Mouse (Mus musculus): ENCODE measurements around the gene Grik2. TPM values are rescaled to one million over a fixed set of nuclear protein-coding genes. Genes with fewer than 3 reads are reported as not detected.
A peak's percentile ranks its signal among the peaks of the same experiment; 100 is the strongest.

Grik2 gene
- polyA plus RNA-seq, 1 experiment from 2014 or later: 17.0 TPM

GRCm38 (mm10) chr10:49782061-49782460 is 6.5 kb downstream of the Grik2 start:
- Histone ChIP-seq H3K27ac (no peak overlapping the region), H3K9me3 (no peaks in the 10 kb centered on the region), H3K4me2 (replicated peaks) (peak overlapping the region; percentile 77), H3K27me3 (replicated peaks) (no peaks in the 10 kb centered on the region), H3K9ac (peak overlapping the region; percentile 67; the same call in 1 of the 2 replicates), H3K4me3 (peak overlapping the region; percentile 49), H3K4me1 (peaks cover 15% of the 10 kb centered on the region), H3K36me3 (no peaks in the 10 kb centered on the region)
- 5% methylated on average over 7 of the region's 7 CpGs for WGBS
- peak; percentile 61 for ATAC-seq (ENCODE audit: low FRiP score, low read depth)

DNA sequence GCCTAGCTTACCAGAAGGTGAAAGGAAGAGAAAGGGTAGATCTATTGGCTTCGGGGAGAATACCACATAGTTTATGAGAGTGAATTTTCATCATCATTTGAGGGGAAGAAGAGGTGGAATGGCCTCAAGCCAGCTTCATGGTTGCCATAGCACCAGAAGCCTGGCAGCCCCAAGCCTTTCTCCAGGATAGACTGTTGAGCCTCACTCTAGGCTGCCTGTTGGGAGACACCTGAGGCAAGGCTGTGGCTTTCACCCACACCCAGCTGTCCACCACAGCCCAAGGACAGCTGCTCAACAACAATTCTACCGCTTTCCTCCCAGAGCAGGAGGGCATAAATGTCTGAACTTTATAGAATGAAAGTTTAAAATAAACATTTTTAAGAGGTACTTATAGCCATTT is 8.1 kb downstream of the Grik2 start:
- no peak overlapping the region for H3K4me3 ChIP-seq
- H3K36me3 ChIP-seq: no peaks in the 10 kb centered on the region
- no peaks in the 10 kb centered on the region for H3K27me3 ChIP-seq (replicated peaks)
- no peak overlapping the region for H3K27ac ChIP-seq
- H3K9ac ChIP-seq: no peak overlapping the region
- WGBS: 65% methylated on average over 2 of the region's 2 CpGs
- H3K4me2 ChIP-seq (replicated peaks): peak overlapping the region; percentile 77
- H3K4me1 ChIP-seq: peaks cover 15% of the 10 kb centered on the region
- H3K9me3 ChIP-seq: no peaks in the 10 kb centered on the region
- no peak for ATAC-seq (ENCODE audit: low FRiP score, low read depth)

- no peak for ATAC-seq (ENCODE audit: low FRiP score, low read depth)
- Histone ChIP-seq H3K4me2 (replicated peaks) (no peak overlapping the region), H3K36me3 (no peaks in the 10 kb centered on the region; the same call in 1 of the 2 replicates), H3K4me1 (no peaks in the 10 kb centered on the region), H3K4me3 (no peak overlapping the region), H3K27me3 (replicated peaks) (no peaks in the 10 kb centered on the region), H3K9ac (no peak overlapping the region), H3K9me3 (no peaks in the 10 kb centered on the region), H3K27ac (no peak overlapping the region)
Measured at GRCm38 (mm10) chr10:49768897-49769296, 19.7 kb downstream of the Grik2 start.

DNA sequence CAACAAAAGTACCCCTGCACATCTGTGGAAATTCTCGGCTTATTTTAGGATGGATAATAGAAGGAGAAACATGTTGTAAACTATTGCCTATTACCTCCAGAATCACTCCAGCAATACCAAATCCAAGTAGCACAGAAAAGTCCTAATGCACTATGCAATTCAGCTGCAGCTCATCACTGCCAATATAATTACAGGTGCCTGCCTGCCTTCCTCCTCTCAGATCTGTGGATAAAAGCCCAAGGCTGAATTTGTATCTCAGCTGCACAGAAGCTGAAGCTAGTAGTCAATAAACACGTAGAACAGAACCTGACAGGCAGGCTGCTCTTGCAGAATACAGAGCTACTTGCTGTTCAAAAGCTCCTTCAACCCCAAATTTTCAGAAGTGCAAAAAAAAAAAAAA is 21.0 kb downstream of the Grik2 start:
- no peak for ATAC-seq (ENCODE audit: low FRiP score, low read depth)
- no peak overlapping the region for H3K27ac ChIP-seq
- H3K36me3 ChIP-seq: no peaks in the 10 kb centered on the region; the same call in 1 of the 2 replicates
- H3K9ac ChIP-seq: no peak overlapping the region
- no peaks in the 10 kb centered on the region for H3K9me3 ChIP-seq
- H3K4me2 ChIP-seq (replicated peaks): no peak overlapping the region
- no peak overlapping the region for H3K4me3 ChIP-seq
- no peaks in the 10 kb centered on the region for H3K4me1 ChIP-seq
- WGBS: 67% methylated on average over 2 of the region's 2 CpGs
- no peaks in the 10 kb centered on the region for H3K27me3 ChIP-seq (replicated peaks)

DNA sequence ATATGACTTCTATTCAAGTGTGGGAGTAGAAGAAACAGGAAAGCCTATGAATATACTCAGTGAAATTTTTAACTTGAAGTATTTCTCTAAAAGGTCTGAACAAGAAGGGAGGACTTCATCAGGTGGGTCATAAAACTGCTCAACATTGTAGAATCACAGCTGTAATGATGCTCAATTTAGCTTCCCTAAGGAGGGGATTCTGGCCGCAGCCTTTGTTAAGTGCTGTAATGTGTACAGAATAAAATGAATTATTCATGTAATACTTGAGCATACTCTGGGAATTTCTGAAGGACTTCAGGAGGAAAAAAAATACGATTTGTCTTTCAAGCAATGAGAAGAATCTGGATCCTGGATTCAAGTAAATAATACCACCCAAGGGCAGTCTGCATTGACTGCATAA is 26.0 kb downstream of the Grik2 start:
- Histone ChIP-seq H3K9ac (no peak overlapping the region), H3K4me3 (no peak overlapping the region), H3K4me1 (no peaks in the 10 kb centered on the region), H3K27ac (no peak overlapping the region), H3K9me3 (no peaks in the 10 kb centered on the region), H3K36me3 (no peaks in the 10 kb centered on the region; the same call in 1 of the 2 replicates), H3K27me3 (replicated peaks) (no peaks in the 10 kb centered on the region), H3K4me2 (replicated peaks) (no peak overlapping the region)
- ATAC-seq (ENCODE audit: low FRiP score, low read depth): no peak
- WGBS: 51% methylated on average over 2 of the region's 2 CpGs

DNA sequence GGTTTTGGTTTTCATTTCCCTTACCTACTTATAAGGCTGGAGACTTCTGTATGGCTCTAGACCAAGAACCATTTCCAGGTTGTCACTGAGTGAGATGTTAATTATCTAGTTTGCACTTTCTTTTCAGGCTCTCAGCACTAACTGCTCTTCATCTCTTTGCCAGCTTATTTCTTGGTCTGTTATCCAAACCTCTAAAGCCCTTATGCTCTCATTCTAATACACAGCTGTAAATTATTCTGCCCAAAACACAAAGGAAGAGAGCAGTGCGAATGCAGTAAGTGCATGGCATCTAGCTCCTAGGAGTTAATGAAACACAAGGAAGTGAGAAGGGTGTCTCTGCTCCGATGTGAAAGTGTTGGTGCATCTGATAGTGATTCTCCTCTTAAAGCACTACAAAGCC is 36.8 kb downstream of the Grik2 start:
- H3K4me2 ChIP-seq (replicated peaks): no peak overlapping the region
- H3K9me3 ChIP-seq: no peaks in the 10 kb centered on the region
- no peaks in the 10 kb centered on the region for H3K4me1 ChIP-seq
- no peak overlapping the region for H3K27ac ChIP-seq
- H3K36me3 ChIP-seq: no peaks in the 10 kb centered on the region
- no peak overlapping the region for H3K9ac ChIP-seq
- WGBS: 72% methylated on average over 2 of the region's 2 CpGs
- ATAC-seq (ENCODE audit: low FRiP score, low read depth): no peak
- H3K27me3 ChIP-seq (replicated peaks): no peaks in the 10 kb centered on the region
- no peak overlapping the region for H3K4me3 ChIP-seq

DNA sequence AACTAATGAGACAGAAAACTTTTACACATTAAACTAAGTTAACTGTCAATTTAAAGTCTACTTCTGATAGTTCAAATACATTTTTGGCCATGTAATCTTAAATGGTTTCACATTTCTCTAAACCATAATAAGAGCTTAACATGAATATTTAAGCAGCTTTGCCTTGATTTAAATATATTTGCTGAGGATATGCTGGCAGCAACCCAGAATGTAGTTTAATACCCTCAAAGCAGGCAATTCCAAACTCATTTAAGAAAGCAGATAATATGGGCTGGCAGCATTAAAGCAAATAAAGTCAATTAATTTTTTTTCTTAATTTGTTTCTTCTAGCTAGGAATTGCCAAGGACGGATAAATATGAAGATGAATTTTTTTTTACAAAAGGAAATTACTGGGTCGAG is 56.7 kb downstream of the Grik2 start:
- Histone ChIP-seq H3K9me3 (no peaks in the 10 kb centered on the region), H3K27ac (no peak overlapping the region), H3K36me3 (no peaks in the 10 kb centered on the region), H3K4me2 (replicated peaks) (no peak overlapping the region), H3K9ac (no peak overlapping the region), H3K27me3 (replicated peaks) (no peaks in the 10 kb centered on the region), H3K4me1 (no peaks in the 10 kb centered on the region), H3K4me3 (no peak overlapping the region)
- no peak for ATAC-seq (ENCODE audit: low FRiP score, low read depth)
- WGBS: 78% methylated on average over 2 of the region's 2 CpGs

DNA sequence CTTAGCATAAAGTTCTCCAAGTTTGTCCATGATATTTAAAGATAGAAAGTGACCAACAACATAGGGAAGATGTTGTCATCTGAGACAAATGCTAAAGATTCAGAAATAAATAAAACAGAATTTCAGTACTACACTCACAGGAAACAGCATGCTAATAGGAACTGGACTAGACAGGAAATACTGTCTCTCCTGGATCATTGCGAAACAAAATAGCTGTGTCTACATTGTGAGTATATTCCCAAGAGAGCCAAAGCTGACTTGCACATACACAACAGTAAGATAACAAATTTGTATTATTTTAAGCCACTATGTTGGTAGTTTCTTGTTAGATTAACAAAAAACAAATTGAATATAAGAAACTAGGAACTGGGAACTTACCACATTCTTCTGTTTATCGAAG is 64.9 kb downstream of the Grik2 start:
- H3K4me2 ChIP-seq (replicated peaks): no peak overlapping the region
- H3K36me3 ChIP-seq: no peaks in the 10 kb centered on the region
- H3K27ac ChIP-seq: no peak overlapping the region
- WGBS: 91% methylated on average over 2 of the region's 2 CpGs
- H3K27me3 ChIP-seq (replicated peaks): no peaks in the 10 kb centered on the region
- no peak for ATAC-seq (ENCODE audit: low FRiP score, low read depth)
- H3K9me3 ChIP-seq: no peaks in the 10 kb centered on the region
- H3K9ac ChIP-seq: no peak overlapping the region
- no peak overlapping the region for H3K4me3 ChIP-seq
- no peaks in the 10 kb centered on the region for H3K4me1 ChIP-seq

DNA sequence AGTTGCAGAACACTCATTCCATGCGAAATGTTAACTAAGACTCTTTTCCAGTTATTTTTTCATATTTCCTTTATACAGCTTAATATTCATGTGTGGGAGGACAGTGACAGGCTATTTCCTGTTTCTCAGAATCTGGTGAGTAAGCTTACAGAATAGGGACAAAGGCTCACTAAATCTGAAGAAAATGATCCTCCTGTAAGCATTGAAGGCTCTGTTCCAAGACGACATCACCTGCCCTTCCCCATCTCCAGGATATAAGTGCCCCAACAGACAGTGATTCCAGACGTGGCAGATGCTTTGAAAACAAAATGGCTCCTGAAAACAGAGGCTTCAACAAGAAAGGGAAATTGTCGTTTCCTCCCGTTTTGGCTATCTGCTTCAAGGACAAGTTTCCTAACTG is 71.7 kb downstream of the Grik2 start:
- 74% methylated on average over 5 of the region's 5 CpGs for WGBS
- no peaks in the 10 kb centered on the region for H3K9me3 ChIP-seq
- no peak for ATAC-seq (ENCODE audit: low FRiP score, low read depth)

GRCm38 (mm10) chr10:49709748-49710147 is 78.8 kb downstream of the Grik2 start:
- H3K9me3 ChIP-seq: no peaks in the 10 kb centered on the region
- WGBS: 92% methylated on average over 3 of the region's 3 CpGs
- ATAC-seq (ENCODE audit: low FRiP score, low read depth): no peak
- no peaks in the 10 kb centered on the region for H3K4me1 ChIP-seq
- no peaks in the 10 kb centered on the region for H3K36me3 ChIP-seq
- no peak overlapping the region for H3K4me3 ChIP-seq
- no peaks in the 10 kb centered on the region for H3K27me3 ChIP-seq (replicated peaks)
- no peak overlapping the region for H3K4me2 ChIP-seq (replicated peaks)
- H3K9ac ChIP-seq: no peak overlapping the region
- no peak overlapping the region for H3K27ac ChIP-seq

More for the DNA sequence above, 71.7 kb downstream of the Grik2 start:
- no peaks in the 10 kb centered on the region for H3K4me1 ChIP-seq
- H3K27ac ChIP-seq: no peak overlapping the region
- H3K36me3 ChIP-seq: no peaks in the 10 kb centered on the region
- H3K4me2 ChIP-seq (replicated peaks): no peak overlapping the region
- no peak overlapping the region for H3K4me3 ChIP-seq
- H3K27me3 ChIP-seq (replicated peaks): no peaks in the 10 kb centered on the region
- H3K9ac ChIP-seq: no peak overlapping the region

DNA sequence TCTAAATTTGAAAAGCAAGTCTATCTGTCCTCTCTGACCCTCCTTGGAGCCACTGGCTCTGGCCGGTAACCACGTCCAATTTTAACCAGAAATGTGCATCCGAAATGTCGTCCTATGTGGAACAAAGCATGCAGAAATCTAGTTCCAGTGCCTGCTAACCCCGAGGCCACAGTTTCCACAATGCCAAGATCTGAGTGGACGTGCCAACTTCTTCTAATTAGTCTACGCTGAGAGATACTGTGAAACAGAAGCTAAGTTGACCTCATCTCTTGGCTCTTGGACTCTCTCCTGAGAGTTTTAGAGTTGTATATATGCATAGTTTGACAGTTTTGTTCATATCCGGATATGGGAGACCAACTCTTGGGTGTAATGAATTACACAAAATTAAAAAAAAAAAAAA is 84.1 kb downstream of the Grik2 start:
- no peak overlapping the region for H3K27ac ChIP-seq
- H3K4me1 ChIP-seq: no peaks in the 10 kb centered on the region
- no peak overlapping the region for H3K4me2 ChIP-seq (replicated peaks)
- H3K9ac ChIP-seq: no peak overlapping the region
- no peak overlapping the region for H3K4me3 ChIP-seq
- 94% methylated on average over 8 of the region's 8 CpGs for WGBS
- no peaks in the 10 kb centered on the region for H3K36me3 ChIP-seq
- no peak for ATAC-seq (ENCODE audit: low FRiP score, low read depth)
- no peaks in the 10 kb centered on the region for H3K27me3 ChIP-seq (replicated peaks)
- no peaks in the 10 kb centered on the region for H3K9me3 ChIP-seq

GRCm38 (mm10) chr10:49652320-49652719 is 136.2 kb downstream of the Grik2 start:
- no peak overlapping the region for H3K4me3 ChIP-seq
- H3K27me3 ChIP-seq (replicated peaks): no peaks in the 10 kb centered on the region
- H3K36me3 ChIP-seq: no peaks in the 10 kb centered on the region
- H3K9me3 ChIP-seq: no peaks in the 10 kb centered on the region
- no peak for ATAC-seq (ENCODE audit: low FRiP score, low read depth)
- no peak overlapping the region for H3K4me2 ChIP-seq (replicated peaks)
- 56% methylated on average over 1 of the region's 1 CpGs for WGBS
- no peaks in the 10 kb centered on the region for H3K4me1 ChIP-seq
- no peak overlapping the region for H3K9ac ChIP-seq
- no peak overlapping the region for H3K27ac ChIP-seq

DNA sequence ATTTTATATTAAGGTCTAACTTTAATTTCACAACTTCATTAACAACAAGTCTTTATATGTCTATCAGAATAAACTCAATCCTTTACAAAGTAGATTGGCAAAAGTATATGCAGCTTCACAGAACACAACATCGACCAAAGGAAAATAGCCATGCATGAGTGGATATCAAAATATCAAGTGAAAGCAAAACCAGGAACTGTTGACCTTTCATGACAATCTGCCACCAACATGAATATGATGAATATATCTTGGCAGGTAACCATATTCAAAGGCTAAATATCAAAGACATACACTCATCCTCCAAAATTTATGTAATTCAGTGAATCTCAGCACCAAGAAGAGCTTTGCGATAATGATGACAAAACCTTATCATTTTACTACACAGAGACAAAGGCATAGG is 141.4 kb downstream of the Grik2 start:
- H3K36me3 ChIP-seq: no peaks in the 10 kb centered on the region
- 87% methylated on average over 2 of the region's 2 CpGs for whole genome bisulfite sequencing
- H3K9me3 ChIP-seq: no peaks in the 10 kb centered on the region
- H3K27me3 ChIP-seq (replicated peaks): no peaks in the 10 kb centered on the region
- no peak for ATAC-seq (ENCODE audit: low FRiP score, low read depth)
- H3K4me3 ChIP-seq: no peak overlapping the region
- no peak overlapping the region for H3K4me2 ChIP-seq (replicated peaks)
- H3K27ac ChIP-seq: no peak overlapping the region
- H3K9ac ChIP-seq: no peak overlapping the region
- H3K4me1 ChIP-seq: no peaks in the 10 kb centered on the region
